Mouse (Mus musculus): Measurements from ENCODE around the gene 1110017D15Rik. TPM values are rescaled to one million over a fixed set of nuclear protein-coding genes. Genes with fewer than 3 reads are reported as not detected.

The 1110017D15Rik gene
- polyA plus RNA-seq, 1 experiment from 2014 or later = 2.0 TPM

- Histone ChIP-seq H3K4me1 (replicated peaks; ENCODE audit: control insufficient read depth, insufficient read depth, low read length) (no peaks in the 10 kb centered on the region), H3K9me3 (ENCODE audit: control insufficient read depth) (no peaks in the 10 kb centered on the region), H3K27ac (ENCODE audit: low read depth, low read length) (no peak overlapping the region), H3K9ac (ENCODE audit: low read depth, low read length) (no peak overlapping the region), H3K4me2 (replicated peaks; ENCODE audit: low read depth) (no peak overlapping the region), H3K4me3 (ENCODE audit: low read depth, low read length) (no peak overlapping the region), H3K27me3 (replicated peaks; ENCODE audit: control insufficient read depth, insufficient read depth, low read length) (no peaks in the 10 kb centered on the region), H3K36me3 (ENCODE audit: control insufficient read depth, insufficient read depth) (no peaks in the 10 kb centered on the region)
- 44% methylated on average over 8 of the region's 8 CpGs for WGBS
- no peak for ATAC-seq
- TF ChIP-seq CTCF (IDR thresholded peaks at IDR 0.05; ENCODE audit: low read depth) = no peak
These were observed 10.9 kb upstream of the 1110017D15Rik start for GRCm38 (mm10) chr4:41527996-41528395.

GRCm38 (mm10) chr4:41527076-41527475 lies 9.9 kb upstream of the 1110017D15Rik start:
- 52% methylated on average over 13 of the region's 13 CpGs for WGBS
- H3K27ac ChIP-seq (ENCODE audit: low read depth, low read length) = no peak overlapping the region
- no peak for ATAC-seq

GRCm38 (mm10) chr4:41526553-41526952 lies 9.4 kb upstream of the 1110017D15Rik start:
- TF ChIP-seq CTCF (IDR thresholded peaks at IDR 0.05; ENCODE audit: low read depth) = no peak
- 67% methylated on average over 7 of the region's 7 CpGs for WGBS
- no peak for ATAC-seq
- Histone ChIP-seq H3K27ac (ENCODE audit: low read depth, low read length) (no peak overlapping the region), H3K9ac (ENCODE audit: low read depth, low read length) (no peak overlapping the region), H3K4me1 (replicated peaks; ENCODE audit: control insufficient read depth, insufficient read depth, low read length) (no peaks in the 10 kb centered on the region), H3K4me3 (ENCODE audit: low read depth, low read length) (no peak overlapping the region), H3K4me2 (replicated peaks; ENCODE audit: low read depth) (no peak overlapping the region), H3K36me3 (ENCODE audit: control insufficient read depth, insufficient read depth) (no peaks in the 10 kb centered on the region), H3K27me3 (replicated peaks; ENCODE audit: control insufficient read depth, insufficient read depth, low read length) (no peaks in the 10 kb centered on the region), H3K9me3 (ENCODE audit: control insufficient read depth) (no peaks in the 10 kb centered on the region)

More at GRCm38 (mm10) chr4:41527076-41527475, 9.9 kb upstream of the 1110017D15Rik start:
- no peaks in the 10 kb centered on the region for H3K9me3 ChIP-seq (ENCODE audit: control insufficient read depth)
- no peaks in the 10 kb centered on the region for H3K4me1 ChIP-seq (replicated peaks; ENCODE audit: control insufficient read depth, insufficient read depth, low read length)
- no peaks in the 10 kb centered on the region for H3K36me3 ChIP-seq (ENCODE audit: control insufficient read depth, insufficient read depth)
- no peak overlapping the region for H3K4me2 ChIP-seq (replicated peaks; ENCODE audit: low read depth)
- H3K9ac ChIP-seq (ENCODE audit: low read depth, low read length) = no peak overlapping the region
- no peak overlapping the region for H3K4me3 ChIP-seq (ENCODE audit: low read depth, low read length)
- no peaks in the 10 kb centered on the region for H3K27me3 ChIP-seq (replicated peaks; ENCODE audit: control insufficient read depth, insufficient read depth, low read length)
- TF ChIP-seq CTCF (IDR thresholded peaks at IDR 0.05; ENCODE audit: low read depth) = no peak

- H3K27me3 ChIP-seq (replicated peaks; ENCODE audit: control insufficient read depth, insufficient read depth, low read length) = no peaks in the 10 kb centered on the region
- WGBS = 40% methylated on average over 9 of the region's 9 CpGs
- ATAC-seq = peak; percentile 53; the same call in 1 of the 2 replicates
These were observed 7.7 kb upstream of the 1110017D15Rik start for GRCm38 (mm10) chr4:41524829-41525228.

GRCm38 (mm10) chr4:41523839-41524238 lies 6.7 kb upstream of the 1110017D15Rik start:
- no peak for TF ChIP-seq CTCF (IDR thresholded peaks at IDR 0.05; ENCODE audit: low read depth)
- no peak for ATAC-seq
- Histone ChIP-seq H3K27me3 (replicated peaks; ENCODE audit: control insufficient read depth, insufficient read depth, low read length) (no peaks in the 10 kb centered on the region), H3K27ac (ENCODE audit: low read depth, low read length) (no peak overlapping the region), H3K4me3 (ENCODE audit: low read depth, low read length) (no peak overlapping the region), H3K9me3 (ENCODE audit: control insufficient read depth) (no peaks in the 10 kb centered on the region), H3K36me3 (ENCODE audit: control insufficient read depth, insufficient read depth) (no peaks in the 10 kb centered on the region), H3K9ac (ENCODE audit: low read depth, low read length) (no peak overlapping the region), H3K4me2 (replicated peaks; ENCODE audit: low read depth) (no peak overlapping the region), H3K4me1 (replicated peaks; ENCODE audit: control insufficient read depth, insufficient read depth, low read length) (peaks cover 7% of the 10 kb centered on the region; the same call in 1 of the 2 replicates)
- WGBS = 80% methylated on average over 7 of the region's 7 CpGs

More at GRCm38 (mm10) chr4:41524829-41525228, 7.7 kb upstream of the 1110017D15Rik start:
- Histone ChIP-seq H3K4me3 (ENCODE audit: low read depth, low read length) (no peak overlapping the region), H3K9ac (ENCODE audit: low read depth, low read length) (no peak overlapping the region), H3K4me2 (replicated peaks; ENCODE audit: low read depth) (no peak overlapping the region), H3K9me3 (ENCODE audit: control insufficient read depth) (no peaks in the 10 kb centered on the region), H3K27ac (ENCODE audit: low read depth, low read length) (no peak overlapping the region), H3K36me3 (ENCODE audit: control insufficient read depth, insufficient read depth) (no peaks in the 10 kb centered on the region), H3K4me1 (replicated peaks; ENCODE audit: control insufficient read depth, insufficient read depth, low read length) (peaks cover 5% of the 10 kb centered on the region; the same call in 1 of the 2 replicates)
- no peak for TF ChIP-seq CTCF (IDR thresholded peaks at IDR 0.05; ENCODE audit: low read depth)

GRCm38 (mm10) chr4:41522788-41523187 lies 5.7 kb upstream of the 1110017D15Rik start:
- Histone ChIP-seq H3K9ac (ENCODE audit: low read depth, low read length) (no peak overlapping the region), H3K36me3 (ENCODE audit: control insufficient read depth, insufficient read depth) (no peaks in the 10 kb centered on the region), H3K4me3 (ENCODE audit: low read depth, low read length) (no peak overlapping the region), H3K4me1 (replicated peaks; ENCODE audit: control insufficient read depth, insufficient read depth, low read length) (peaks cover 7% of the 10 kb centered on the region; the same call in 1 of the 2 replicates), H3K27me3 (replicated peaks; ENCODE audit: control insufficient read depth, insufficient read depth, low read length) (no peaks in the 10 kb centered on the region), H3K4me2 (replicated peaks; ENCODE audit: low read depth) (no peak overlapping the region), H3K9me3 (ENCODE audit: control insufficient read depth) (no peaks in the 10 kb centered on the region), H3K27ac (ENCODE audit: low read depth, low read length) (no peak overlapping the region)
- 38% methylated on average over 5 of the region's 5 CpGs for WGBS
- ATAC-seq = no peak
- TF ChIP-seq CTCF (IDR thresholded peaks at IDR 0.05; ENCODE audit: low read depth) = peak; percentile 79
